Mouse (Mus musculus) testis, adult 2 months (tissue): ENCODE results near the gene Gab1. TPM values are rescaled to one million over a fixed set of nuclear protein-coding genes. Genes with fewer than 3 reads are reported as not detected.

Source experiments
- H3K27ac ChIP-seq: fragments of 200-500 bp; 2 replicates; pipeline ENCODE4 v1.5.1; 2012; ENCODE audit warnings: low read depth, low read length; ENCODE audit not compliant: control insufficient read depth, insufficient read depth
- H3K27me3 ChIP-seq: fragments of 200-500 bp; 2 replicates; pipeline ENCODE4 v1.6.1; 2012; ENCODE audit warnings: mild to moderate bottlenecking, low read length, moderate library complexity; ENCODE audit not compliant: control insufficient read depth, insufficient read depth
- H3K36me3 ChIP-seq: fragments of 200-500 bp; 2 replicates; pipeline ENCODE4 v1.6.1; 2012; ENCODE audit warnings: mild to moderate bottlenecking, low read length; ENCODE audit not compliant: control insufficient read depth, insufficient read depth
- H3K4me1 ChIP-seq: fragments of 200-500 bp; 2 replicates; pipeline ENCODE4 v1.6.1; 2012; ENCODE audit warnings: low read length; ENCODE audit not compliant: control insufficient read depth, insufficient read depth
- H3K4me3 ChIP-seq: fragments of 200-500 bp; 2 replicates; pipeline ENCODE4 v1.5.1; 2012; ENCODE audit warnings: low read depth, mild to moderate bottlenecking, low read length, moderate library complexity, mixed read lengths; ENCODE audit not compliant: control insufficient read depth
- CTCF ChIP-seq: fragments of 200-500 bp; IDR thresholded peaks from 2 replicates; pipeline ENCODE4 v1.5.1; 2012; ENCODE audit warnings: low read depth, mild to moderate bottlenecking, inconsistent platforms, low read length, moderate library complexity; ENCODE audit not compliant: control insufficient read depth, insufficient read depth, insufficient replicate concordance
- POLR2A ChIP-seq: fragments of 200-500 bp; IDR thresholded peaks from 2 replicates; pipeline ENCODE4 v1.6.1; 2012; ENCODE audit warnings: low read depth, mild to moderate bottlenecking, inconsistent platforms, low read length, moderate library complexity; ENCODE audit not compliant: control insufficient read depth
- polyA plus RNA-seq: library from polyadenylated mRNA; depleted of rRNA; stranded (reverse); fragments of >200 nt; gene quantifications from 2 replicates; pipeline ENCODE4 v1.2.3, GENCODE M21; 2012

Gene Gab1
- polyA plus RNA-seq, 1 experiment = 11.3 TPM

- Histone ChIP-seq H3K27ac (no peak overlapping the region), H3K4me1 (no peaks in the 10 kb centered on the region; the same call in 1 of the 2 replicates), H3K27me3 (no peaks in the 10 kb centered on the region), H3K36me3 (peaks cover 8% of the 10 kb centered on the region), H3K4me3 (no peak overlapping the region)
- TF ChIP-seq CTCF (no peak), POLR2A (no peak)
Observed at GRCm38 (mm10) chr8:80789324-80789723, 91.0 kb downstream of the Gab1 start.

- H3K36me3 ChIP-seq = peaks cover 8% of the 10 kb centered on the region
- no peak overlapping the region for H3K4me3 ChIP-seq
- H3K4me1 ChIP-seq = no peaks in the 10 kb centered on the region
- TF ChIP-seq POLR2A = no peak
- TF ChIP-seq CTCF = no peak
- no peaks in the 10 kb centered on the region for H3K27me3 ChIP-seq
- H3K27ac ChIP-seq = no peak overlapping the region
Observed at GRCm38 (mm10) chr8:80784559-80784958, 95.8 kb downstream of the Gab1 start.

- Histone ChIP-seq H3K36me3 (peaks cover 4% of the 10 kb centered on the region), H3K27me3 (no peaks in the 10 kb centered on the region), H3K4me1 (no peaks in the 10 kb centered on the region), H3K4me3 (no peak overlapping the region), H3K27ac (no peak overlapping the region)
- TF ChIP-seq POLR2A (no peak), CTCF (no peak)
Observed at GRCm38 (mm10) chr8:80783271-80783670, 97.0 kb downstream of the Gab1 start.

GRCm38 (mm10) chr8:80781338-80781737, 99.0 kb downstream of the Gab1 start:
- Histone ChIP-seq H3K4me1 (no peaks in the 10 kb centered on the region; the same call in 1 of the 2 replicates), H3K27ac (no peak overlapping the region), H3K36me3 (peaks cover 4% of the 10 kb centered on the region), H3K4me3 (no peak overlapping the region), H3K27me3 (no peaks in the 10 kb centered on the region)
- TF ChIP-seq POLR2A = no peak
- TF ChIP-seq CTCF = no peak

- no peaks in the 10 kb centered on the region for H3K27me3 ChIP-seq
- no peak for TF ChIP-seq CTCF
- no peak for TF ChIP-seq POLR2A
- H3K36me3 ChIP-seq = peaks cover 2% of the 10 kb centered on the region
- no peak overlapping the region for H3K27ac ChIP-seq
- no peaks in the 10 kb centered on the region; the same call in 1 of the 2 replicates for H3K4me1 ChIP-seq
- H3K4me3 ChIP-seq = no peak overlapping the region
Observed at GRCm38 (mm10) chr8:80780271-80780670, 100.0 kb downstream of the Gab1 start.

GRCm38 (mm10) chr8:80776436-80776835, 103.9 kb downstream of the Gab1 start:
- Histone ChIP-seq H3K27ac (no peak overlapping the region), H3K36me3 (peaks cover 3% of the 10 kb centered on the region; the same call in 1 of the 2 replicates), H3K4me3 (no peak overlapping the region), H3K4me1 (no peaks in the 10 kb centered on the region; the same call in 1 of the 2 replicates), H3K27me3 (no peaks in the 10 kb centered on the region)
- no peak for TF ChIP-seq POLR2A
- no peak for TF ChIP-seq CTCF

- Histone ChIP-seq H3K27ac (no peak overlapping the region), H3K4me1 (no peaks in the 10 kb centered on the region; the same call in 1 of the 2 replicates), H3K4me3 (no peak overlapping the region), H3K27me3 (no peaks in the 10 kb centered on the region), H3K36me3 (peaks cover 4% of the 10 kb centered on the region; the same call in 1 of the 2 replicates)
- TF ChIP-seq POLR2A (no peak), CTCF (no peak)
Observed at GRCm38 (mm10) chr8:80772732-80773460, 107.4 kb downstream of the Gab1 start.

GRCm38 (mm10) chr8:80768451-80768850, 111.9 kb downstream of the Gab1 start:
- TF ChIP-seq CTCF (no peak), POLR2A (no peak)
- H3K4me3 ChIP-seq = no peak overlapping the region
- H3K36me3 ChIP-seq = peaks cover 1% of the 10 kb centered on the region; the same call in 1 of the 2 replicates
- H3K27ac ChIP-seq = no peak overlapping the region
- H3K27me3 ChIP-seq = no peaks in the 10 kb centered on the region
- H3K4me1 ChIP-seq = no peaks in the 10 kb centered on the region
